Mouse (Mus musculus): ENCODE data around the gene Tent5c. TPM values are rescaled to one million over a fixed set of nuclear protein-coding genes. Genes with fewer than 3 reads are reported as not detected.

The Tent5c gene
- polyA plus RNA-seq, 1 experiment, result 55.0 TPM

DNA sequence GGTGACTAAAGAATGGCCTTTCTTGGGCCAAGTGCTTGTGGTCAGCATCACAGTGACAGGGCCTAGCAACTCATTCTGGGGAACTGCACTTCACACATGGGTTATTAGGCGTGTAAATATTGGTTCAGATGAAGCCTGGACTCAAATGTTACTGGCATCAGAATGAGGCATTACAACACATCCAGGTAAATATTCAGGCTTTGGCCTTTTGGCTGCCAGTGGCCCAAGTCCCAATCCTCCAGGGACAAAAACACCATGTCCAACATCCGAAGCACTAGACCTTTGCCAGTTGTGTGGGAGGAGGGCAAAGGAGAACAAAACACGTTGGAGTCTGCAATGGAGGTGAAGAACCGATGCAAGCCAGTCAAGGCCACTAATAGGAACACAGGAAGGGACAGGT is 22.6 kb downstream of the Tent5c start:
- H3K4me3 ChIP-seq (ENCODE audit: extremely low read depth, insufficient read depth, insufficient read length), result no peak overlapping the region
- H3K4me1 ChIP-seq (ENCODE audit: control insufficient read depth, insufficient read depth, insufficient read length), result no peaks in the 10 kb centered on the region
- H3K27ac ChIP-seq (ENCODE audit: insufficient read depth, low read length), result no peak overlapping the region
- no peaks in the 10 kb centered on the region for H3K36me3 ChIP-seq (ENCODE audit: control insufficient read depth, insufficient read depth, low read length)
- TF ChIP-seq CTCF (IDR thresholded peaks at IDR 0.05; ENCODE audit: extremely low read depth, insufficient read depth, insufficient read length, insufficient replicate concordance) (no peak), POLR2A (IDR thresholded peaks at IDR 0.05; ENCODE audit: low read depth, low read length) (no peak)
- no peak for DNase-seq (ENCODE audit: low read depth in 1 of 2, low spot score in 2 of 2)
- 81% methylated on average over 4 of the region's 4 CpGs for WGBS
- no peaks in the 10 kb centered on the region for H3K27me3 ChIP-seq (ENCODE audit: control insufficient read depth, insufficient read depth, low read length)

DNA sequence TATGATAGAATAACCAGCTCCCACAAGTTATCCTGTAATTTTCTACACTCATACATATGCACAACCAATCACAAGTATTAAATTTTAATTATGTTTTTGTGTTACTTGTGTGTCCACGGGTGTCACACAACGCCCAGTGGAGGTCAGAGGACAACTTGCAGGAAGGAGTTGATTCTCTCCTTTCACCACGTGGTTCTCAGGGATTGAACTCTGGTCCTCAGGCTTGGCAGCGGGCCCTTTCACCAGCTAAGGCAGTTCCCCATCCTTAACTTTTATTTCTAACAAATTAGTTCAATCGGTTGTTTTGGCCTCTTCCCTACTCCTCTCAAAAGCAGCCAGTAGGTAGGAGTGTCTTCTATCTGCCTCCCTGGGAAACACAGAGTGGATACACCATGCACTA is 24.5 kb downstream of the Tent5c start:
- Histone ChIP-seq H3K36me3 (ENCODE audit: control insufficient read depth, insufficient read depth, low read length) (no peaks in the 10 kb centered on the region), H3K4me3 (ENCODE audit: extremely low read depth, insufficient read depth, insufficient read length) (no peak overlapping the region), H3K4me1 (ENCODE audit: control insufficient read depth, insufficient read depth, insufficient read length) (no peaks in the 10 kb centered on the region), H3K27me3 (ENCODE audit: control insufficient read depth, insufficient read depth, low read length) (no peaks in the 10 kb centered on the region), H3K27ac (ENCODE audit: insufficient read depth, low read length) (no peak overlapping the region)
- TF ChIP-seq POLR2A (IDR thresholded peaks at IDR 0.05; ENCODE audit: low read depth, low read length), result no peak
- TF ChIP-seq CTCF (IDR thresholded peaks at IDR 0.05; ENCODE audit: extremely low read depth, insufficient read depth, insufficient read length, insufficient replicate concordance), result no peak
- no peak for DNase-seq (ENCODE audit: low read depth in 1 of 2, low spot score in 2 of 2)
- WGBS, result 92% methylated on average over 5 of the region's 5 CpGs

DNA sequence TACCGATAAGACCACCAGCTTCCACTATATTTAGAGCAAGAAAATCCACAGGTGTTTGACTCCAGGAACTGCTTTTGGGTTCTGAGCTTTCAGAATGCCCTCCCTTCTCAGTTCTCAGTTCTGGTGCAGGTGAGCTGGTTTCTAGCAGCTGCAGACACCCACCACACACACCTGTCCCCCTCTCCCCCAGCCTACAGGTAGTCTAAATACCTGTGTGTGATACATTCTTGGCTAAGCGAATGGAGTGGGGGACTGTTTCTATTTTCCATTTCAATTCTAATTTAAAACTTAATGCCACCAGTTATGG is 25.2 kb downstream of the Tent5c start:
- TF ChIP-seq CTCF (IDR thresholded peaks at IDR 0.05; ENCODE audit: extremely low read depth, insufficient read depth, insufficient read length, insufficient replicate concordance) (no peak), POLR2A (IDR thresholded peaks at IDR 0.05; ENCODE audit: low read depth, low read length) (no peak)
- no peak overlapping the region for H3K4me3 ChIP-seq (ENCODE audit: extremely low read depth, insufficient read depth, insufficient read length)
- 61% methylated on average over 2 of the region's 2 CpGs for WGBS
- DNase-seq (ENCODE audit: low read depth in 1 of 2, low spot score in 2 of 2), result no peak
- no peaks in the 10 kb centered on the region for H3K36me3 ChIP-seq (ENCODE audit: control insufficient read depth, insufficient read depth, low read length)
- no peaks in the 10 kb centered on the region for H3K4me1 ChIP-seq (ENCODE audit: control insufficient read depth, insufficient read depth, insufficient read length)
- no peak overlapping the region for H3K27ac ChIP-seq (ENCODE audit: insufficient read depth, low read length)
- H3K27me3 ChIP-seq (ENCODE audit: control insufficient read depth, insufficient read depth, low read length), result no peaks in the 10 kb centered on the region

DNA sequence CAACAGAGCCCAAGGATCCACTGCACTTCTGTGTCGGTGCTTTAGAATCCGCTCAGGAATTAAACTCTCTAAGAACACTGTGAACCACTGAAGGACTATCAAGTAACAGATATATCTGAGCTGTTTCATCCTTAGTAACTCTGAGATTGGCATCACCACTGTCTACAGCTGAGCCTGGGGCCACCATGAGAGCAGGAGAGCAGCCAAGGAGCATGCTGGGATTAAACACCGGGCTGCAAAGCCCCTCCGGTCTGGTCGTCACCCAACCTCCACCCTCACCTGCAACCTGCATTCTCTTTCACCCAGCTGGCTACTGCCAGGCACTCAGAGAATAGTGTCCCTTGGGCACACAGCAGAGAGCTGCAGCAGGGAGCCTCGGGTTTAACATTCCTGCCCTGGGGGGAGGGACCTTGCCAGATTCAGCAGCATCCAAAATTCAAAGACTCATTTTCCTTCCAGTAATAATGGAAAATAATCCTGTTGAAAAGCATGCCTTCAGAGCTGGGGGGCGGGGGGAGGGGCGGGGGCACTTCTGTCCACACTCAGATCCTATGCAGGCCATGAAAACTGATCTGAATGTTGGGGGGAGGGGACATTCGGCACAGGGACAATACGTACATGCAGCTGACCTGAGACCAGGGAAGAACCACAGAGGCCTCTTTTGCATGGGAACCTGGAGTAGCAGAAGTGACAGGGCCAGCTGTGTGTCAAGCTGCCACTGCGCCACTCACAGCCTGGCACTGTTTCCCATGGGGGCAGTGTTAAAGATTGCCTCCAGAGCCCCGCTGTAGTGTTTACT is 25.8 kb downstream of the Tent5c start:
- Histone ChIP-seq H3K36me3 (ENCODE audit: control insufficient read depth, insufficient read depth, low read length) (no peaks in the 10 kb centered on the region), H3K4me3 (ENCODE audit: extremely low read depth, insufficient read depth, insufficient read length) (no peak overlapping the region), H3K27ac (ENCODE audit: insufficient read depth, low read length) (no peak overlapping the region), H3K4me1 (ENCODE audit: control insufficient read depth, insufficient read depth, insufficient read length) (no peaks in the 10 kb centered on the region), H3K27me3 (ENCODE audit: control insufficient read depth, insufficient read depth, low read length) (no peaks in the 10 kb centered on the region)
- WGBS, result 74% methylated on average over 12 of the region's 12 CpGs
- DNase-seq (ENCODE audit: low read depth in 1 of 2, low spot score in 2 of 2), result no peak
- TF ChIP-seq CTCF (IDR thresholded peaks at IDR 0.05; ENCODE audit: extremely low read depth, insufficient read depth, insufficient read length, insufficient replicate concordance) (no peak), POLR2A (IDR thresholded peaks at IDR 0.05; ENCODE audit: low read depth, low read length) (no peak)

DNA sequence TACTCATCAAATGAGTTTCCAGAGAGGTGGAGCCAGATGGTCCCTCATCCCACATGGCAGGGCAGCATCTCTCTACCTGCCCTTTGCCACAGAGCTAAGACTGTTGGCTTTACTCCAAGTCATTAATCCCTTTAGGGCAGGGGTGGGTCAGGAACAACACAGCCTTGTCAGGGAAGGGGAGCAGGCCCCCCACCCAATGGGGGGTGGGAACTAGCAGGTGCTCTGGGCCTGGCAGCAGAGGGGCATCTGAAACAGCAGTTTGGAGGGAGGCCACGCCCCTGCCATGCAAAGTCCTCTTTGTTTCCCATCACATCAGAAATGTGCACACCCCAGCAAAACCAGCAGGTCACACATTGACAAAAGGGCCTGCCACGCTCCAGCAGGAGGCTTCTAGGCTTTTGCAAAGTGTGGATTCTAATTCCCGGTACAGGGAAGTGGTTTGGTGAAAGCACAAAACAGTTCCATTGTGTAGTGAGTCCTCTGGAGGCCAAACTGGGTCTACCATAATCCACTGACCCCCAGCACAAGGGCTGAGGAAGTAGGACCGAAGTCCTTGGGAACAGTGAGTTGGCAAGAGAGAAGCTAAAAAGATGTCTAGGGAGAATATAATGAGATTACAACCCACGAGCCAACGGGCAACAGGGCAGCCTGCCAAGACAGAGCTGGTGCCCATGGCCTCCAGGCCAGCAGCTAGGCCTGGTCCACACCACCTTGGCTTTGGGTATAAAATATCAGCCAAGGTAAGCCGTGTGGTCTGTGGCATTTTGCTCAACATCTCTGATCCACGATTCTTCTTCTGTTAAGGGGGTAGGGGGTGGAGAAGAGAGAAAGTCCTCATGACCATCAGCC is 26.7 kb downstream of the Tent5c start:
- DNase-seq (ENCODE audit: low read depth in 1 of 2, low spot score in 2 of 2), result no peak
- Histone ChIP-seq H3K4me1 (ENCODE audit: control insufficient read depth, insufficient read depth, insufficient read length) (no peaks in the 10 kb centered on the region), H3K36me3 (ENCODE audit: control insufficient read depth, insufficient read depth, low read length) (no peaks in the 10 kb centered on the region), H3K27ac (ENCODE audit: insufficient read depth, low read length) (no peak overlapping the region), H3K27me3 (ENCODE audit: control insufficient read depth, insufficient read depth, low read length) (no peaks in the 10 kb centered on the region), H3K4me3 (ENCODE audit: extremely low read depth, insufficient read depth, insufficient read length) (no peak overlapping the region)
- 83% methylated on average over 8 of the region's 8 CpGs for WGBS
- no peak for TF ChIP-seq POLR2A (IDR thresholded peaks at IDR 0.05; ENCODE audit: low read depth, low read length)
- no peak for TF ChIP-seq CTCF (IDR thresholded peaks at IDR 0.05; ENCODE audit: extremely low read depth, insufficient read depth, insufficient read length, insufficient replicate concordance)

DNA sequence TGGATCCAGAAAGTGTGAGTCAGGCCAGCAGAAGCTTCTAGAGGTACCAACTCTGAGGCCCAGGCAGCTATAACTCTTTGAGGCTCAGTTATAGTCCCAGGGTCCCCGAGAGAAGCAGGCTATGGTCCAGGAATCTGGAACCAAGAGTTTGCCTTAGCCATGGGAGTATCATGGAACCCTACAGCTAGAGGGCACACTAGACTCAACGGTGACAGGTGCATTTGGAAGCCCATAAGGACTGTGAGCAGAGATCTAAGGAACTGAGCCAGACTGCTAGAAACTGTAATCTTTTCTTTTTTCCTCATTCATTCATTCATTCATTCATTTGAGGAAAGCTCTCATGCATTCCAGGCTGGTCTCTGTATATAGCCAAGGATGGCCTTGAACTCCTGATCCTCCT is 28.6 kb downstream of the Tent5c start:
- H3K4me1 ChIP-seq (ENCODE audit: control insufficient read depth, insufficient read depth, insufficient read length), result no peaks in the 10 kb centered on the region
- no peaks in the 10 kb centered on the region for H3K36me3 ChIP-seq (ENCODE audit: control insufficient read depth, insufficient read depth, low read length)
- H3K4me3 ChIP-seq (ENCODE audit: extremely low read depth, insufficient read depth, insufficient read length), result no peak overlapping the region
- no peak for DNase-seq (ENCODE audit: low read depth in 1 of 2, low spot score in 2 of 2)
- no peak overlapping the region for H3K27ac ChIP-seq (ENCODE audit: insufficient read depth, low read length)
- WGBS, result 88% methylated on average over 2 of the region's 2 CpGs
- H3K27me3 ChIP-seq (ENCODE audit: control insufficient read depth, insufficient read depth, low read length), result no peaks in the 10 kb centered on the region
- TF ChIP-seq CTCF (IDR thresholded peaks at IDR 0.05; ENCODE audit: extremely low read depth, insufficient read depth, insufficient read length, insufficient replicate concordance) (no peak), POLR2A (IDR thresholded peaks at IDR 0.05; ENCODE audit: low read depth, low read length) (no peak)

Data from spleen, adult 2 months (tissue).